Mouse (Mus musculus): ENCODE data around the gene Kcnq1.

DNA sequence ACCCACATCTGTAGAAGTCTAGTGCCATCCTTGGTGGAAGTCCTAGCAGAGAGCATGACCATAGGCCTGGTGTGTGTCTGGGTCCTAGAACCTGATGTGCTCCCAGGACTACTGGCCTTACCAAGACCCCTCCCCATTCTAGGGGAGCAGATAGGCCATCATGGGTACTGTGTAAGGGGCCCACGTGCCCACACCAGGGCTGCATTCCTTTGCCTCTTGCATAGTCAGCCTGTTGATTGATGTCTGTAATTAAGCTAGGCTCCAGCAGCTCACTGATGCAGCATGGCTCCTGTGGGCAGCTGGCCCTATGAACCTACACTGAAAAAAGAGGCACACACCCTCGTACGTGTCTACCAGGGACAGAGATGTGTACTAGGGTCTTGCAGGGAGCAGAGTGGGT, 157.4 kb downstream of the Kcnq1 start:
- no peak for TF ChIP-seq CHD1 (IDR thresholded peaks at IDR 0.05; ENCODE audit: low read depth, low read length)
- no peak for TF ChIP-seq POLR2A (IDR thresholded peaks at IDR 0.05; ENCODE audit: control insufficient read depth in 1 of 2, insufficient read depth in 1 of 2, low read depth in 1 of 2, low read length in 2 of 2, poor library complexity in 1 of 2)

Measured in MEL (cell line).